Mouse (Mus musculus) cerebellum, postnatal 25 days (tissue): ENCODE results near the gene Dedd2.

ENCODE experiments used
- DNase-seq, 2 experiments: peaks; one replicate each; pipeline ENCODE4 v3.0.0; 2021; ENCODE audit warnings: mixed read lengths in 2 of 2

The Dedd2 gene

DNA sequence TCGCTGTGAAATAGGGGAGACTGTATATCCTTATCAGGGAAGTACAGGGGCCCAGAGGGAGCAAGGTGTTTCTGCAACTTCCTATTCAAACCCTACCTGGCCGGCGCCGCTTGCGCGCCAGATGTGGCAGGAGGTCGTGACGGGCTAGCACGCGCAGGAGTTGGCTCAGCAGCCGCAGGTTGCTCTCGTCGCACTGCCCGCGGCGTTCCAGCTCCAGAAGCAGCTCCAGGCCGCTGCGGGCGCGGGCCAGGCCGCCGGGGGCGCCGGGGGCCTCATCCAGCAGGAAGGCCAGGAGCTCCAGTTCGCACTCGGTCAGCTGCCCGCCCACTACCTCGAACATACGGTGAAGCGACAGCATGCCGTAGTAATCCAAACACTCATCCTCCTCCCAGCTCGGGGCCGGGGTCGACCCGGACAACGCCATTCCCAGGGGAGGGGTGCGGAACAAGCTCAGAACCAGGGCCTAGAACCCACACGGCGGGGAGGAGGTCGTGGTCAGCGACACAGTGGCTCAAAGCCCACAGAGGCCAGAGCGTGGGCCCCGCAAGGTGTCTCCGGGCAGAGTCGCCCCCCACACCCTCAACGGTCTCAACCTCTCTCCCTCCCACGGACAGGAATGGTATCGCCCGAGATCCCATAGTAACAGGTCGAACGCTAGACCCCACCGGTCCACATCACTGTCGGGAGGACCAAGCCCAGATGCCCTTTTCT, 1.6 kb downstream of the Dedd2 start:
- DNase-seq: peak; percentile 69 to 72

DNA sequence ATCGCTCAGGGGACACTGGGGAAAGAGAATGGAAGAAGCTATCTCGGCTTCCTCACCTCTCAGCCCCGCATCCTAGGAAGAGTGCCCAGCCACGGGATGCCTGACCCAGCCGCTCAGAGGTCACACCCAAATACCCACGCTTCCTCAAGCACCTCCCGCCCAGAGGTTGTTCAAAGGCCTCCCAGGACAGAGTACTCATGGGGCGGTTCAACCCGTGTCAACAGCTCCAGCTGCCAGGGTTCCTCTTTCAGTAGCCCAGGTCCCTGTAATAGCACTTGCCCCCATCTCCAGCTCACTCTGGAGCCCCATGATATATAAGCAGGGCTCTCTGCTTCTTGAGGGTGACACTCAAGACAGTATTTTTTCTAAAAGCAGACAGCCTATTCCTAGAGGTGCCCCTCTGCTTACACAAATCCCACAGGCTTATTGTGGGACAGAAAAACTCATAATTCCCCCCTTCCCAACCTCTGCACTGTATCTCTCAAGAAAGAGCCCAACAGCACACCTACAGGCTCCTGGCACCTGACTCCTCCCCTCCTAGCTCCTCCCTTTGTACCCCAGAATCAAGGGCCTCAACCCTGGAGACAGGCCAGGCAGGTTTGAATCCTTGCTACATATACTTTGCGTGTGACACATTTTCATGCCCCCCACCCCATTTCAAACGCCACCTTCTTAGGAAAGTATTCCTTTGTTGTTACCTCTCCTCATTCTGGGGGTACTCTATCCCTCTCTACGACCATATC, 2.6 kb downstream of the Dedd2 start:
- DNase-seq: peak in 1 of 2 experiments; percentile 8

DNA sequence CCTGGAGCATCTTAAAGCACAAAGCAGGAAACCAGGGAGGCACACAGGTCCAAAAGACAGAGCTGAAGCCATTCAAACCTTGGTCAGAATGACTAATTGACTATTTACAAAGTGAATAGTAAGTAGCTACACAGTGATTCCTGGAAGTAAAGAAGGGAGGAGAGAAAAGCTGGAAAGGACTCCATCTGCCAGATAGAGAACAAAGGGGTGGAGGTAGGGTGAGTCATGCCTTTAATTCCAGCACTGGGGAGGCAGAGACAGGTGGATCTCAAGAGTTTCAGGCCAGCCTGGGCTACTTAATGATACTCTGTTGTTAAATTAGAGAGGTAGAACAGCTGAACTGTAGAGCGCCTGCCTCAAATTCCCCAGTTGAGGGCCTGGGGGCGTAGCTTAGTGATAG, 6.2 kb downstream of the Dedd2 start:
- no peak for DNase-seq

DNA sequence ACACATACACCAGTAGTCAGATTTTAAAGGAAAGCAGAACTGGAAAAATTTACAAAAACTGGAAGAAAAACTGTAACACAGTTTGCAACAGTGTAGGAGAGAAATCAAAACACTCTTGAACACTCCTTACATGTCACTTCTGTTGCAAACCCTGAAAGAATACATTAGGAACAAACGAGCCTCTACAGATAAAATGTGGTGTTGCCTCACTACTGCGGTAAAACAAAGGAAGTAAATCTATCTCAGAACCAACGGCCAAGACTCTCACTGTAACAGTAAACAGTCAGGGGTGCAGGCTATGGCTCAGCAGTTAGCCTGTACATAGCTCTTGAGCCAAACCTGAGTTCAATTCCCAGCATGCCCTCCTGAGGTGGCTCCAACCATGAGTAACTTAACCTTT, 7.3 kb downstream of the Dedd2 start:
- no peak for DNase-seq

DNA sequence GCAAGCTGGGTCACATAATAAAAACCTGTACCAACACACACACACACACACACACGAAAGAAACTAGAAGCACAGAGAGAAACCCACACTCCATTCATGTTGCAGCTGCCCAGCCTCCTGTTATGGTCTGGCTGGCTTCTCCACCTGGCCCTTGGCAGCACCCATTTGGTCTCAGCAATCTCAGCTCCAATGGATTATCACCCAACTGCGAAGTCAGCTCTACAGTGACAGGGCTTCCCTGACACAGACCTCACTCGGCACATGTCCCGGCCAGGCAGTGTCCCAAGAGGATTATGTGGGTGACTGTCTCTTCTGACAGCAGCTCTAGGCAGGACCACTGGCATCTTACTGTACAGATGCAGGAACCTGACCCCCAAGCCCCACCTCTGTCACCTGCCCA, 9.9 kb downstream of the Dedd2 start:
- DNase-seq: peak in 1 of 2 experiments; percentile 6

DNA sequence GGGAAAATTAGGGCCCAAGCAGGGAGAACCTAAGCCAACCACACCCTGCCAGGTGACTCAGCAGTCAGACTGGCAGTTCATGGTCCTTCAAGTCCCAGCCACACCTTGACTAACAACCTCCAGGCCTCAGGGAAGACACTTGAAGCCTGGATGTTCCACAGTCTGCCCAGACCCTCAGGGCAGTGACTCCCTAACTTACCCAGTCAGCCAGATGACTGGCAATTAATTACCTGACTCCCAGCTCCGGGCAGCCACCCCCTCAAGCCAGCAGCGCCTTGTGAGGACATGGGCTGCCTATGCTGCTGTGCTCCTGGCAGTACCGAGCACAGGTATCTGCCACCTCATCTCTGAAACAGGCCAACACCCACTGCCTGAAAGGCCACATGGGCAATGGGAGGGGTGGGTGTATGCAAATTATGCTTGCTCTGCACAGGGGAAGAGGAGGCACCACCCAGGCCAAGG, 11.2 kb downstream of the Dedd2 start:
- DNase-seq: peak in 1 of 2 experiments; percentile 4

DNA sequence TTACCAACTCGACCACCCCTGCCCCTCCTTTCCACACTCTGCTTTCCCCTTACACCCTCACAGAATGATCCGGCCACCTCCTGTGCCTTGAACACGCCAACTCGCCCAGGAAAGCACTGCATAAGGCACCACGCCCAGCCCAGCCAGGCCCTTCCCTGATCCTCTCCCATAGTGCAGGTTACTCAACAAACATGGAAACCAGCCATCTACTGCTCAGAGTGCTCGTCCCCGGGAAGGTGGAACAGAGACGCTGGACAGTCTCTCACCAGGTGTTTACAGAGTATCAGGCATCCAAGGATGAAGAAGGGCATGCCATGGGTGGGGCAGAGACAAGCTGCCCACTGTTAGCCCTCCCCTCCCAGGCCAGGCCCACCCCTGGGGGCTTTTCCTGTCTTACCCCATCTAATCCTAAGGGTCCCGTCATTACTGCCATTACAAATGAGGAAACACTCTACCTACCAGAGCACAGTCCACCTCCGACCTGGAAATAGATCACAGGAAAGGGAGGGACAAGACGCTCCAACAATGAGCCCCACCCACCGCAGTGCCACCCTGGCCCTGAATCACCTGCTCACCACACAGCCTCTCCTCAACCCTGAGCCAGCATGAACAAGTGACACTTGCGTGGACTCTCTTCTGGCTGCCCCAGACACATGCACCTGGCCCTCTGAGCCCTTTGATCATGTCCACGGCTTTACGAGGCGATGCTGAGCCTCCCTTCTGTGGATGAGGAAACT, 14.2 kb downstream of the Dedd2 start:
- DNase-seq: peak; percentile 71 to 85

DNA sequence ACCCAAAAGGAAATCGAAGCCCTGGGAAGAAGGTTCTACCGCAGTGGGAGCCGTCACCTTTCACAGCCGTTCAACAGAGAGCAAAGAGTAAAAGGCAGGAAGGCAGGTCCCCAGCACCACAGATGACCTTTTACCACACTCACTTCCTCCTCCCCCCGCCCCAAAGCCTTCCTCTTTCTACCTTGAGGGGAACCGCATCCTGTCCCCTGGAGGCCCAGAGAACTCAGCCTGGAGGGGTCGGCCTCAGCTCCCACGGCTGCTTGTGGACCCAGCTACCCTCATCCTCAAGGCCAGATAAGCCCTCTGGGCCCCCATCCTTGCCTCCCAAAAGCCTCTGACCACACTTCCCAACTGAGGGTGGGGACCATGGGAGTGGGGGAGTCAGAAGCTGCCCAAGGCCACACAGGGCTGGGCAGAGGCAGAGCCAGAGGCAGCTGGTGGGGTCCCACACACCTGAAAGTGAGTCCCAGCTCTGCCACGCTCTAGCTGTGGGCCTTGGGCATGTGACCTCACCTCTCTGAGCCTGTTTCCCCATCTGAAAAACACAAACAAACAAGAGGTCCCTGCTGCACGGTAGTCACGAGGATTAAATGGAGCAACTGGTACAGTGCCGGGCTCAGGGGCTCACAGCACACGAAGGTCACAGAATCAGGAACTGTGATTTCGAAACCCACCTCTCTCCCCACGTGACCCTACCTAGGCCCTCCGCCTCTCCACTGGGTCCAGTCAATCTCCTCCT, 14.9 kb downstream of the Dedd2 start:
- DNase-seq: no peak

DNA sequence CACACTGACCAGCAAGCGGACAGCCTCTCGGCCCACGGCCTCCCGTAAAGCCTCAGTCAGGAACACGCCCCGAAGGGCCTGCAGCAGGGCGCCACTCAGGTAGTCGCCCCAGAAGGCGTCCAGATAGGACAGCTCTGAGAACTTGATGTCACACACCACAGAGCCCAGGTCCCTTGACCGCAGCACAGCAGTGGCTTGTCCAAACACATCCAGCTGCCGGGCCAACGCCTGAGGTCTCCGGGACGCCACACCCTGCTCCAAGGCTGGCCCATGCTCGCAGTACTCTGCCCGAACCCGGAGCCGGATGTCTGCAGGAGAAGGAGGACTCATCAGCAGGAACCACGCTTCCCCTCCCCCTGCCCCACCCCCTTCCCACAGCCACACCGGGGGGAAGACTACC, 16.8 kb downstream of the Dedd2 start:
- no peak for DNase-seq

DNA sequence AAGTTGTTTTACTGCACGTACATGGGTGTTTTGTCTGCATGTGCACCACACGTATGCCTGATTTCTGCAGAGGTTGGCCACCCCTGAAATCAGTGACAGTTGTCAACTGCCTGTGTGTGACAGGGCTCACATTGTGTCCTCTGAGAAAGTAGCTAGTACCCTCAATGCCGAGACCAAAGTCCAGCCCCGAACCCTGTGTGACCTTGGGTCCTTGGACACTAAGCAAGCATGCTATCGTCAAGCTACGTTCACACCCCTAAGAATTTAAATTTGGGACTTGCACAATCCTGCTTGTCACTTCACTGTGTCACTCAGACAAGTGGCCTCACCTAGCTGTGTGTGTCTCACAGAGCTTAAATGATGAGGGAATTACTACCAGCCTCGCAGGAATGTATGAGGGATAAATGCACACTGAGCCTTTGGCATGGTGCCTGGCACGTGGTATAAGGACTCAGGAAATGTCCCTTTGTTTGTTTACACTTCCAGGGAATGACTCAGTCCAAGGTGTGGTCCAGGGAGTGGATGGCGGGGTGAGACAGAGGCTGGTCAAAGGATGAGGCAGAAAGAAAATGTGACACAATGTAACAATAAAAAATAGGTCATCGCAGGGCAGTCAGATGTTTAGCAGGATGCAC, 22.9 kb downstream of the Dedd2 start:
- peak; percentile 46 to 59 for DNase-seq

DNA sequence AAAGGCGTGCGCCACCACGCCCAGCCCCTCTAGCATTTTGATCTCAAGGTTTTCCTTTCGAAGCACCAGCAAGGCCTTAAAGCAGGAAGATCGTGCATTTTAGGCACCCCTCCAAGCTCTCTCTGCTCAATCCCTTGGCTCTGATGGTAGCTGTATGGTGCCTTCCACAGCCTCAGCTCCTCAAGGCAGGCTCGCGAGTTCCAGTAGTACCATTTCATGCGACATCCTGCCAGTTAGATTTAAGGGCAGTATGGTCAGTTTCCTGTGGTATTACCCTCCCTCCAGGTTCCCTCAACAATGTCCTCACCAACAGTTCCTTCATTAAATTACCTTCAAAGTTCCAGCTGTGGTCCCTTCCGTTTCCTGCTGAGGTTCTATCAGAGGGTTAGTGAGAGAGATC, 24.3 kb downstream of the Dedd2 start:
- no peak for DNase-seq

DNA sequence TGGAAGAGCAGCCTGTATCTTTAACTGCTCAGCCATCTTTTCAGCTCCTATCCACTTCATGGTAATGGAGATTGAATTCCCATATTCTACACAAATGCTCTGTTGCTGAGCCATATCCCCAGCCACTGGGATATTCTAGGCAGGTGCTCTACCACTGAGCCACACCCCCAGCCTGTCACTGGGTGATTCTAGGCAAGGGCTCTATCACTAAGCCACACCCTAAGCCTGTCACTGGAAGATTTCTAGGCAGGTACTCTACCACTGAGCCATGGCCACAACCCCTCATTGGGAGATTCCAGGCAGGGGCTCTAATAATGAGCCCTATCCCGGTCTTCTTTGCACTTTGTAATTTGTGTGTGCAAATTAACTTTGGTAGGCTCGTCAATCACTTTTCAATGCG, 25.3 kb downstream of the Dedd2 start:
- no peak for DNase-seq

DNA sequence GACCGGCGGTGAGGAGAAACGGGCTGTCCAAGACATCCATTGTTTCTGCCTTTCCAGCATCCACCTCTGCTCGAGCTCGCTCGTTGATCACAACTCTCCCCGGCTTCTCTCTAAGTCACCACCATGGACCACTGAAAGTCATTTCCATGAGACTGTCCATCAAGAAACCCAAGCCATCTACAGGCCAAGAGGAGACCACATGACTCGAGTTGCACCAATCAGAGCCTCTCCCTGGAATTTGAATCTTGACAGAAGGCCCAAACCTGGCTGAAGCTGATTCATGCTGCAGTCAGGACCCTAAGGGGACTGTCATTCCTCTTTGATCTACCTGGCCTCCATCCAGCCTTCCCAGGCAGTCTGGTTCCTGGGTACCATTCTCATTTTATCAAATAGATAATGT, 28.3 kb downstream of the Dedd2 start:
- no peak for DNase-seq

DNA sequence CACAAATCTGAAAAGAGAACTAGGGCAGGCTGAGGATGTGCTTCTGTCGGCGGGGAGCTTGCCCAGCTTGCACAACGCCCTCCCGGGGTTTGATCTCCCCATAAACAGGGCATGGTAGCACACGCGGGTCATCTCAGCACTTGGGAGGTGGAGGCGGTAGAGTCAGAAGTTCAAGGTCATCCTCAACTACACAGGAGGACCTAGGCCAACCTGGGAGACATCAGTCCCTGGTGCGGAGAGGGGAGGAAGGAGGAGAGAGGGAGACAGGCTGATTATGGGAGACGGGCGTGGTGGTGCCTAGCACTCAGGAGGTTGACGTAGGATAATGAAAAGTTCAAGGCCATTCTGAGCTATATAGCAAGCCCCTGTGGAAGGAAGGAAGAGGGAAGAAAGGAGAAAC, 29.6 kb downstream of the Dedd2 start:
- DNase-seq: no peak

DNA sequence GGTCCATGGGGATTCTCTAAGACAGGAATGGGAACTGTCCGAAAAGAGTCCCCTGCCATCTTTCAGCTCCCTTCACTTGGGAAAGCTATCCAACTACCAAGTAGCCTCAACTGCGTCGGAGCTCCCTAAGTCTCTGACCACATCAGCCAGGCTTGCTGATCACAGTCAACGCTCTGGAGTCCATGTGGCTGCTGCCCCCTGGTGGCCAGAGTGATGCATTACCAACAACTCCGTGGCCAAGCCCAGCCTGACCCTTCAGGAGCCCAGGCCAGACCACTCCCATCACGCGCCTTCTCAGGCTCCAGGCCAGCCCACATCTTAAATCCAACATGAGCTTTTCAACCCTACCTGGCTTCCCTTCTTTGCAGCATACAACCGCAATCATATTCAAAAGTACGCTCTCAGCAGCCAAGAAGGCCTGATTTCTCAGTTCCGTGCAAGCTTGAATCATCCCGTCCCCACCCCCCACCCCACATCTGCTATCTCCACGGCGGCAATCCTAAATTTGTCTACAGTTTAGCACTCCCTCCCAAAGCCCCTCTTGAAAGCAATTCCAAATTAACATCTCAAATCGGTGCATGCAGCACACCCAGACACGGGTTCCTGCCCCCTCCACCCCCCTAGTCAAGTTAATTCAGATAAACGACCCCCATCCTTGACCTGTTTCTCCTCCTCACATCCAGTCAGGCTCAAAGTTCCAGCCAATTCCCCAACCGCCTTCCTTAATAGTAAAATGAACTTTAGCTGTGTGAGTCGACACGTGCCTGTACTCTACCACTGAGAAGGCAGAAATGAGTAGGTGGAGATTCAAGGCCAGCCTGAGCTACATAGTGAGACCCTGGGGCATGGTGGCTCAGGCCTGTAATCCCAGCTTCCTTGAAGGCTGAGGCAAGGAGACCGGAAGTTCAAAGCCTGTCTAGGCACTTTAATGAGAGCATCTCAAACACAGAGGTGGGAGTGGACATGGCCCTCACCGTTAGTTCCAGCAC, 32.5 kb downstream of the Dedd2 start:
- DNase-seq: peak; percentile 94

DNA sequence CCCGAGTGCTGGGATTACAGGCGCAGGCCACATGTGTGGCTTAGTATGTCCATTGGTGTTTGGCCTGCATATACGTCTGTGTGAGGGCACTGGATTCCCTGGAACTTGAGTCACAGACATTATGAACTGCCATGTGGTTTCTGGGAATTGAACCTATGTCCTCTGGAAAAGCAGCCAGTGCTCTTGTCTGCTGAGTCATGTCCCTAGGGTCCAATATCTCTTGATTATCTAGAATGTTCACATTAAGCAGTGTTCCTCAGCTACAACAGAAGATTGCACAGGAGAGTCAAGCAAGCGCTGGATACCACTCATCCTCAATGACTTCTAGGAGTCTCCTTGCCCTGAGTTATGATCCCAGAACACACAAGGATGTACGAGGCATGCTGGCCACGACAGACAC, 36.3 kb downstream of the Dedd2 start:
- DNase-seq: no peak

DNA sequence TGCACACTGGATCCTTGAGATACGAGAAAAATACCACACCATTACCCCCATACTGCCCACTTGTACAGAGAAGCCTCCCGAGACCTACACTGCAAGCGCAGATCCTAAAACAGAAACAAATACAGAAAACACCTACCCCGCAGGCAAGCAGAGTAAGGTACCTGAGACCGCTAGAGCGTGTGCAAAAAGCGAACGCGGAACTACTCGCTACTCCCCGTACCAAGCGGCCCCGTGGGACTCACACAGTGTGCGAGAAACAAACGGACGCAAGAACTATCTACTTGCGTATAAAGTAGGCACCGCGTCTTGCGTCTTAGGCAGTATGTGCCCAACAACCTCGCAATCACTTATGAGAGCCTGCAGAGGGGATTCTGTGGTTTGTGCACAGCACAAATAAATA, 38.6 kb downstream of the Dedd2 start:
- DNase-seq: peak; percentile 32 to 33

DNA sequence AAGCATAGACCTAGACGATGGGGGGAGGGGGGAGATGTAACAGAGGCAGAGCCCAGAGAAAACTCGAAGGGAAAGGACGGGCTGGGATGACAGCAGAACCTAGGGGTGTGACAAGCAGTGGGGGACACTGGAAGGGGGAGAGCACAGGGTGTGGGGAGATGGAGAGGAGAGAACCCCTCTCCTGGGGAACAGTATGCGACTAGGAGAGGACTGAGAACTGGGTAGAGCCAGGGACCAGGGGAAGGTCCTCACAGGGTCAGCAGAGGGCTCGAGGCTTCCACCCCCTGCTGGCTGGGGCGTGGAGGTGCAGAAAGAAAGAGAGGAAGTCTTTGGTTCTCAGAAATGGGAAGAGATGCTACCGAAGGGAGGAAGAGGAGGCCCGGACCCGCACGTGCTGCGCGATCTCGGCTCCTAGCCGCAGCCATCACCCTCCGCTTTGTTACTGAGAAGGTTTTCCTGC, 39.1 kb downstream of the Dedd2 start:
- DNase-seq: peak; percentile 58 to 73

DNA sequence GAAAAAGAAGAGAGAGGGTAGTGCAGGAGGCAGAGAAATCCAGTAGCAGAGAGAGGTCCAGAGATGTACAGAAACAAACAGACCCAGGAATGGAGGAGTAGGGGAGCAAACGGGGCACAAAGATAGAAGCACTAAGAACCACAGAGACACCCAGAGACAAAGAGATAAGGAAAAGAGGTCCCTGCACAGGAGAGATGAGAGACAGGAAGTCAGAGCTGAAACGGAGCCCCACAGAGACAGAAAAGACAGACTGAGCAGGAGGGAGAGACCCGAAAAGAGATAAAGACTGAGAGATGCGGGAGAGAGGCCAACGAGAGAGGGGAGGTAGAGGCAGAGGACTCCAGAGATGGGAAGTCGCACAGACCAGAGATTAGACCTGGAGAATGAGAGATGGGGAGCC, 39.9 kb downstream of the Dedd2 start:
- DNase-seq: no peak

DNA sequence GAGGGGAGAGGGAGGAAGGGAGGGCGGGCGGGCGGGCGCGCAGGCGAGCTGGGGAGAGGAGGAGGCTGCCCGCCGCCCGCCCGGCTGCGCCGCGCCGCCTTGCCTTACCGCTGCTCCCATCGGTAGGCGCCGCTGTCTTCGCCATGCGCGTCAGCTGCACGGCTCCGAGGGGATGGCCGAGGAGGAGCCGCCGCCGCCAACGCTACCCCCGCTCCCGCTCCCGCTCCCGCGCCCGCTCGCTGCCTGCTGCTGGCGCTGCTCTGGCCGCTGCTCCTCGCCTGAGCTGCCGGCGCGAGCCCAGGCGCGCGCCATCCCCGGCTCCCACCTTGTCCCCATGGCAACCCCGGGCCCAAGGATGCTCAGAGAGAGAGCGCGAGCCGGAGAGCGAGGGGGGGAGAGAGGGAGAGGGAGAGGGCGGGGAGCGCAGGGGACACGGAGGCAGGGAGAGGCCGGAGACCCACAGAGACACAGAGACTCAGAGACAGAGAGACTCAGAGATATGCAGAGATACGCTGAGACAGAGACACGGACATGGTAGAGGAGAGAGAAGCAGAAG, 40.7 kb downstream of the Dedd2 start, which contains the start of gene Pou2f2:
Gene Pou2f2 (minus strand): TSS at position 121 of the 556 bp plus-strand sequence.
- peak; percentile 91 to 92 for DNase-seq
